Mouse (Mus musculus) bone marrow macrophage, adult 2 months (primary cell): ENCODE data around the gene Dcakd.

ENCODE experiments used
- CTCF ChIP-seq: IDR thresholded peaks from 2 replicates; pipeline ENCODE4 v1.5.1; 2012; ENCODE audit warnings: low read depth, mild to moderate bottlenecking, low read length, moderate library complexity
- POLR2A ChIP-seq: IDR thresholded peaks from 2 replicates; pipeline ENCODE4 v1.6.1; 2012; ENCODE audit warnings: mild to moderate bottlenecking, low read depth, low read length, borderline replicate concordance

- TF ChIP-seq CTCF (no peak), POLR2A (no peak)
These were observed 38.3 kb upstream of the Dcakd start for GRCm38 (mm10) chr11:103066191-103067050.
